Mouse (Mus musculus) liver, embryonic 14.5 days (tissue): Measurements from ENCODE around the gene Shisa8.

Experiments
- CTCF ChIP-seq: IDR thresholded peaks from 2 replicates; pipeline ENCODE4 v1.5.1; 2016; ENCODE audit warnings: antibody characterized with exemption, low read depth, control low read depth
- EP300 ChIP-seq: IDR thresholded peaks from 2 replicates; pipeline ENCODE4 v1.6.1; 2016; ENCODE audit warnings: antibody characterized with exemption, low read depth

DNA sequence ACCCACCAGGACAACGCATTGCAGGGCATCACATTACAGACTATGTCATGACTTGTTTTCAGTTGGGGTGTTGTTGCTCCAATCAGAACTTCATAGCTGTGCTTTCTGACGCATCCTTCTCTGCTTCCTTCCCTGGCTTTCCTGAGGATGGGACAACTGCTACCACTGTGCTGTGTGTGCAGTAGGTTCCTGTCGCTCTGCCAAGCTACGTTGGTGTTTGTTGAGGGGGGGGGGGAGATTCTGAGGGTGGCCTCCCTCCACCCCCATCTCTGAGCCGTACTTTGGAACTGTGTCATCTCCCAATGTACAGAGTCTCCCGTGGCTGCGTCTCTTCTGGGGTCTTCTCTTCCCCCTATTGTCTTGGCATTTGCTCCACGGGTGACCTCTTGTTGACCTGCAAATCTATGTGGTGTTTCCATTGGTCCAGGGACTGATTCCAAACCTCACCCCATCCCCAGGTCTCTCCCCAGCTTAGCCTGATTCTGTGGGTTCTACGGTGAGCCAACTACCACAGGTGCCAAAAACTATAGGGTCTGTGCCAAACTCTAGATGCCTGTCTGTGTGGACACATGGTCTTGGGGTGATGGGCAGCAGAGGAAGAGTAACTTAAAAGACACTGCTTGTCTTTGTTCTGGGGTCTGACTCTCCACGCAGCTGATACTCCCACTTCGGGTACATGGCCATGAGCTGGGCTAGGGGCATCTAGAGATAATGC lies 2.9 kb upstream of the Shisa8 start:
- TF ChIP-seq CTCF, result no peak
- no peak for TF ChIP-seq EP300
